Mouse (Mus musculus) lung, postnatal 0 days (tissue): Measurements from ENCODE around the gene Pik3r5.

ENCODE experiments used
- CTCF ChIP-seq: IDR thresholded peaks from 2 replicates; pipeline ENCODE4 v1.5.1; 2016; ENCODE audit warnings: antibody characterized with exemption, mild to moderate bottlenecking
- EP300 ChIP-seq: IDR thresholded peaks from 2 replicates; pipeline ENCODE4 v1.6.1; 2016; ENCODE audit warnings: antibody characterized with exemption, mild to moderate bottlenecking, control low read depth

DNA sequence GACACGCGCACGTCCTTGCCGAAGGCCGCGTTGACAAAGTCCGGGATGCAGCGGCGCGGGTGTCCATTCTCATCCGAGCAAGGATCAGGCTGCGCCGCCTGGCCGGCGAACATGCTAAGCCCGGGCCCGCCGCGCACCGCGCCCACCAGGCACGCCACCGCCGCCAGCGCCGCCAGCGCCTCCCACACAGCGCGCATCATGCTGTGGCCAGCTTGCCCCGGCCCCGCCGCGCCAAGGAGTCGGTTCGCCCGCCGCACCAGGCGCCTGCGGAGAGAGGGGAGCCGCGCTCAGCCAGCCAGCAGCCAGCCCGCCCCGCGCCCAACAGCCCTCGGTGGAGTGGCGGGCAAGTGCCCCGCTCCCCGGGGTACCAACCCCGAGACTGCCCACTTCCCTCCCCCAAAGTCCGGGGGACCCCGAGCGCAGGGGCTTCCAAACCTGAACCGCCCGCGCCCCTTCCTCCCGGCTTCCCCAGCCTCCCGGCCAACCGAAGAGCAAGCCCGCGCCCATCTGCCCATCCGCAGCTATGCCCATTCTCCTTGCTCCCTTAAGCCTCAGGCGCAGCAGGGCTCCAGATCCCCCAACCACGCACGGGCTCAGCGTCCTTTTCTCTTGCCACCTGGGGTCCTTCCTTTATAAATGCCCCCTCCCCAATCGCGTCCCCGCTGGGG, 45.9 kb upstream of the Pik3r5 start:
- no peak for TF ChIP-seq CTCF
- no peak for TF ChIP-seq EP300
